Mouse (Mus musculus) myocyte (in vitro differentiated cells): ENCODE data around the gene Ccdc185. TPM values are rescaled to one million over a fixed set of nuclear protein-coding genes. Genes with fewer than 3 reads are reported as not detected.

Source experiments
- H3K27me3 ChIP-seq: one replicate; pipeline ENCODE4 v1.6.1; 2011; ENCODE audit not compliant: control insufficient read depth, insufficient read depth, insufficient read length
- H3K36me3 ChIP-seq: one replicate; pipeline ENCODE4 v1.6.1; 2011; ENCODE audit not compliant: control insufficient read depth, insufficient read depth
- H3K4me2 ChIP-seq: one replicate; pipeline ENCODE4 v1.6.1; 2011; ENCODE audit warnings: low read depth, control low read depth
- H3K4me3 ChIP-seq: one replicate; pipeline ENCODE4 v1.5.1; 2011; ENCODE audit warnings: mild to moderate bottlenecking, control low read depth, moderate library complexity
- H3K79me2 ChIP-seq: one replicate; pipeline ENCODE4 v1.6.1; 2011; ENCODE audit not compliant: control insufficient read depth, insufficient read depth
- H3ac ChIP-seq: one replicate; pipeline ENCODE4 v1.6.1; 2011; ENCODE audit not compliant: control insufficient read depth, insufficient read length
- CEBPB ChIP-seq: IDR thresholded peaks from 2 replicates; pipeline ENCODE4 v1.6.1; 2011; ENCODE audit warnings: mild to moderate bottlenecking, moderate library complexity; ENCODE audit not compliant: poor library complexity, insufficient read depth, severe bottlenecking
- E2F4 ChIP-seq: IDR thresholded peaks from one replicate; pipeline ENCODE4 v1.6.1; 2011; ENCODE audit warnings: mild to moderate bottlenecking, control low read depth, moderate library complexity; ENCODE audit not compliant: insufficient read depth
- MAX ChIP-seq: IDR thresholded peaks from one replicate; pipeline ENCODE4 v1.6.1; 2011; ENCODE audit warnings: low read depth, mild to moderate bottlenecking, control low read depth
- MYOD1 ChIP-seq, 3 experiments: IDR thresholded peaks; one replicate each; pipeline ENCODE4 v1.6.1; 2011; ENCODE audit warnings: control low read depth in 2 of 3, low read depth in 2 of 3, mild to moderate bottlenecking in 2 of 3, moderate library complexity in 1 of 3; ENCODE audit not compliant: insufficient read length in 2 of 3, control insufficient read depth in 1 of 3
- MYOG ChIP-seq, 3 experiments: IDR thresholded peaks; one replicate each; pipeline ENCODE4 v1.6.1; 2011; ENCODE audit warnings: control low read depth in 2 of 3, low read depth in 2 of 3, mild to moderate bottlenecking in 2 of 3; ENCODE audit not compliant: insufficient read length in 2 of 3, control insufficient read depth in 1 of 3, insufficient read depth in 1 of 3
- POLR2A ChIP-seq: IDR thresholded peaks from one replicate; pipeline ENCODE4 v1.6.1; 2011; ENCODE audit warnings: low read depth, mild to moderate bottlenecking, control low read depth, moderate library complexity; ENCODE audit not compliant: insufficient read length
- POLR2AphosphoS2 ChIP-seq: IDR thresholded peaks from one replicate; pipeline ENCODE4 v1.6.1; 2011; ENCODE audit warnings: low read depth, control low read depth; ENCODE audit not compliant: insufficient read length
- REST ChIP-seq: IDR thresholded peaks from one replicate; pipeline ENCODE4 v1.6.1; 2011; ENCODE audit warnings: mild to moderate bottlenecking, control low read depth, moderate library complexity; ENCODE audit not compliant: insufficient read depth, insufficient read length
- SRF ChIP-seq: IDR thresholded peaks from one replicate; pipeline ENCODE4 v1.6.1; 2011; ENCODE audit warnings: low read depth; ENCODE audit not compliant: control insufficient read depth, insufficient read length
- TCF12 ChIP-seq: IDR thresholded peaks from one replicate; pipeline ENCODE4 v1.6.1; 2011; ENCODE audit warnings: mild to moderate bottlenecking, control low read depth; ENCODE audit not compliant: poor library complexity, insufficient read depth, severe bottlenecking
- TCF3 ChIP-seq: IDR thresholded peaks from one replicate; pipeline ENCODE4 v1.6.1; 2011; ENCODE audit warnings: low read depth, control low read depth; ENCODE audit not compliant: insufficient read length
- USF1 ChIP-seq: IDR thresholded peaks from one replicate; pipeline ENCODE4 v1.6.1; 2011; ENCODE audit warnings: low read depth, mild to moderate bottlenecking, control low read depth, moderate library complexity
- polyA plus RNA-seq: library from polyadenylated mRNA; unstranded; fragments of >200 nt; fragmentation: generic; extraction: Trizol; gene quantifications from one replicate; pipeline ENCODE4 v1.2.1, GENCODE M21; 2012; ENCODE audit warnings: missing spikeins

The Ccdc185 gene
- polyA plus RNA-seq, 1 experiment: not detected

DNA sequence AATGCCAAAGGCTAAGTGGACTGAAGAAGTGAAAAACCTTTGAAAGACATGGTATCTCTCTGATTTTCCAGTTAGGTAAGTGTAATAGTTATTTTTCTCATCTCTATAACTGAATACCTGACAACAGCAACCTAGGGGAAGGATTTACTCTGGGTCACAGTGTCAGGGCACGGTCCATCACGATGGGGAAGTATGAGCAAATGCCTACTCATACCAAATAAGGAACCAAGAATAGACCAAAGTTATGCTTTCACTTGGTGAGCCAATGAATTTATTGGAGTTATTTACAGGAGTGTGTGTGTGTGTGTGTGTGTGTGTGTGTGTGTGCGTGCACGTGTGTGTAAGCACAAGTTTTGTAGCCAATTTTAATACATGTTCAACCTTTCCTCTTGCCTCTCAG, 41.5 kb downstream of the Ccdc185 start:
- H3K79me2 ChIP-seq: no peaks in the 10 kb centered on the region
- no peak overlapping the region for H3ac ChIP-seq
- no peaks in the 10 kb centered on the region for H3K36me3 ChIP-seq
- no peak overlapping the region for H3K4me3 ChIP-seq
- H3K4me2 ChIP-seq: no peak overlapping the region
- TF ChIP-seq MYOG (IDR thresholded peaks at IDR 0.05; ENCODE audit: control insufficient read depth in 1 of 3, insufficient read depth in 1 of 3, insufficient read length in 2 of 3, low read depth in 2 of 3): no peak
- no peak for TF ChIP-seq TCF12
- TF ChIP-seq USF1: no peak
- no peak for TF ChIP-seq E2F4
- TF ChIP-seq POLR2A: no peak
- no peak for TF ChIP-seq CEBPB
- no peak for TF ChIP-seq REST
- no peak for TF ChIP-seq SRF
- TF ChIP-seq TCF3: no peak
- no peak for TF ChIP-seq POLR2AphosphoS2
- TF ChIP-seq MYOD1 (IDR thresholded peaks at IDR 0.05; ENCODE audit: control insufficient read depth in 1 of 3, insufficient read length in 2 of 3, low read depth in 2 of 3): no peak
- no peaks in the 10 kb centered on the region for H3K27me3 ChIP-seq

DNA sequence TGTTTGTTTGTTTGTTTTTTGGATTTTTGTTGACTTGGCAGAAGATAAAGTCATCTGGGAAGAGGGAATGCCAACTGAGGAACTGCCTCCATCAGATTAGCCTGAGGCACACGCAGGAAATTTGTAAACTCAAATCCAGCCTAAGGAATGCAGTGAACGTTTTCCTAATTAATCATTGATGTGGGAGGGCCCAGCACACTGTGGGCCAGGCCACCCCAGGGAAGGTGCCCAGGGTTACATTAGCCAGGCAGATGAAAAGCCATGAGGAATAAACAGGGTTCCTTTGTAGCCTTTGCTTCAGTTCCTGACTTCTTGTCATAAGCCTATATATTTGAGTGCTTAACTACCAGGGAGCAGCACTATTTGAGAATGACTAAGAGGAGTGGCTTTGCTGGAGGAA, 44.1 kb downstream of the Ccdc185 start:
- no peaks in the 10 kb centered on the region for H3K27me3 ChIP-seq
- no peaks in the 10 kb centered on the region for H3K79me2 ChIP-seq
- H3ac ChIP-seq: no peak overlapping the region
- TF ChIP-seq REST: no peak
- no peak for TF ChIP-seq CEBPB
- TF ChIP-seq TCF12: no peak
- TF ChIP-seq USF1: no peak
- no peak for TF ChIP-seq MAX
- TF ChIP-seq MYOD1 (IDR thresholded peaks at IDR 0.05; ENCODE audit: control insufficient read depth in 1 of 3, insufficient read length in 2 of 3, low read depth in 2 of 3): no peak
- no peak for TF ChIP-seq SRF
- TF ChIP-seq MYOG (IDR thresholded peaks at IDR 0.05; ENCODE audit: control insufficient read depth in 1 of 3, insufficient read depth in 1 of 3, insufficient read length in 2 of 3, low read depth in 2 of 3): no peak
- no peaks in the 10 kb centered on the region for H3K36me3 ChIP-seq
- no peak overlapping the region for H3K4me2 ChIP-seq
- no peak overlapping the region for H3K4me3 ChIP-seq

GRCm38 (mm10) chr1:182699392-182700347, 49.3 kb downstream of the Ccdc185 start:
- H3K36me3 ChIP-seq: no peaks in the 10 kb centered on the region
- no peak overlapping the region for H3K4me3 ChIP-seq
- TF ChIP-seq TCF12: no peak
- TF ChIP-seq USF1: no peak
- TF ChIP-seq POLR2AphosphoS2: no peak
- TF ChIP-seq MYOD1 (IDR thresholded peaks at IDR 0.05; ENCODE audit: control insufficient read depth in 1 of 3, insufficient read length in 2 of 3, low read depth in 2 of 3): no peak
- no peak for TF ChIP-seq POLR2A
- TF ChIP-seq MYOG (IDR thresholded peaks at IDR 0.05; ENCODE audit: control insufficient read depth in 1 of 3, insufficient read depth in 1 of 3, insufficient read length in 2 of 3, low read depth in 2 of 3): no peak
- no peak for TF ChIP-seq E2F4
- TF ChIP-seq REST: no peak
- no peak for TF ChIP-seq CEBPB
- no peak for TF ChIP-seq TCF3
- no peak for TF ChIP-seq MAX
- TF ChIP-seq SRF: no peak
- H3ac ChIP-seq: no peak overlapping the region
- H3K4me2 ChIP-seq: no peak overlapping the region
- H3K27me3 ChIP-seq: peaks cover 14% of the 10 kb centered on the region
- no peaks in the 10 kb centered on the region for H3K79me2 ChIP-seq

Other genes with a start within 250 kb of the Ccdc185 start
- gene Capn2, start 231.6 kb downstream of the Ccdc185 start, polyA plus RNA-seq: 148 TPM
- not detected for gene Capn8, start 184.2 kb downstream of the Ccdc185 start, polyA plus RNA-seq
- gene Susd4, start 14.7 kb upstream of the Ccdc185 start, polyA plus RNA-seq: 0.04 TPM
- gene Tlr5, start 205.6 kb upstream of the Ccdc185 start, polyA plus RNA-seq: not detected